In genomic region chr6:22086056-22086455, GRCm38 (mm10) we compare ENCODE assay signal across 20 mouse cellular contexts.
"Had no signal": no experiment of that assay in that cellular context is flagged by ENCODE, and none has a peak within 500 bp of the region (broad histone marks: within the 10 kb centered on the region; RNA-seq: fewer than 3 reads in every experiment).

No protein-coding gene starts in this region.

- H3K9ac ChIP-seq: lung, embryonic 15.5 days; midbrain, embryonic 13.5 days; midbrain, embryonic 15.5 days; neural tube, embryonic 13.5 days; neural tube, embryonic 15.5 days had no signal

- H3K4me2 ChIP-seq: lung, embryonic 15.5 days; midbrain, embryonic 11.5 days; midbrain, embryonic 13.5 days; midbrain, embryonic 15.5 days; neural tube, embryonic 13.5 days; neural tube, embryonic 15.5 days had no signal

- H3K4me3 ChIP-seq: lung, embryonic 15.5 days; megakaryocyte, embryonic 14.5 days; midbrain, embryonic 13.5 days; midbrain, embryonic 15.5 days; neural tube, embryonic 13.5 days; neural tube, embryonic 15.5 days had no signal

- H3K27me3 ChIP-seq: lung, embryonic 15.5 days; midbrain, embryonic 13.5 days; midbrain, embryonic 15.5 days; neural tube, embryonic 13.5 days; neural tube, embryonic 15.5 days had no signal

- ATAC-seq: lung, postnatal 0 days; midbrain, embryonic 13.5 days; midbrain, embryonic 15.5 days had no signal

- H3K4me1 ChIP-seq: lung, embryonic 15.5 days; megakaryocyte, embryonic 14.5 days; midbrain, embryonic 13.5 days; midbrain, embryonic 15.5 days; neural tube, embryonic 13.5 days; neural tube, embryonic 15.5 days had no signal

- H3K27ac ChIP-seq: lung, embryonic 15.5 days; macrophage; midbrain, embryonic 13.5 days; midbrain, embryonic 15.5 days; neural tube, embryonic 13.5 days; neural tube, embryonic 15.5 days had no signal

- H3K36me3 ChIP-seq: lung, embryonic 15.5 days; midbrain, embryonic 13.5 days; midbrain, embryonic 15.5 days; neural tube, embryonic 13.5 days; neural tube, embryonic 15.5 days had no signal

- DNase-seq: lung, adult 2 months; lung, postnatal 14 days; lung, postnatal 36 days; retina, postnatal 1 day; right cerebral cortex, adult 18-20 months; right cerebral cortex, postnatal 25 days; right cerebral cortex, postnatal 4 days; spleen, adult 18-20 months; thymus, adult 18-20 months; thymus, postnatal 14 days; thymus, postnatal 36 days had no signal

- H3K9me3 ChIP-seq: lung, embryonic 15.5 days; megakaryocyte, embryonic 14.5 days; midbrain, embryonic 13.5 days; midbrain, embryonic 15.5 days; neural tube, embryonic 13.5 days; neural tube, embryonic 15.5 days had no signal
